Mouse (Mus musculus): ENCODE data around the gene Pphln1. TPM values are rescaled to one million over a fixed set of nuclear protein-coding genes. Genes with fewer than 3 reads are reported as not detected.

Gene Pphln1
- polyA plus RNA-seq, 1 experiment from 2014 or later: 50.4 TPM

DNA sequence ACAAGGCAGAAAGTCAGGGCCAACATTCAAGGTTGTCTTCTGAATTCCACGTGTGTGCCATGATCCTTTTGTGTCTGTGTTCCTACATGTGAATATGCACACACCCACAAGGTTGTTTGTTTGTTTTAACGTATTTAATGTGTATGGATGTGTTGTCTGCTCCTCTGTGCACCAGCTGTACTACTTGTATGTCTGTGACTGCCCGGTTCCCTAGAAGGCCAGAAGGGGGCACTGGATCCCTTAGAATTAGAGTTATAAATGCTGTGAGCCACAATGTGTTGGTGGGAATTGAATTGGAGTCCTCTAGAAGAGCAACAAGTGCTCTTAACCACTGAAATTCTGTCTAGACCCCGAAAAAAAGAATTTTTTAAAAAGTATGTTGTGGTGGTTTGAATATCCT lies 44.1 kb downstream of the Pphln1 start:
- Histone ChIP-seq H3K9ac (no peak overlapping the region), H3K4me2 (no peak overlapping the region), H3K36me3 (peaks cover 24% of the 10 kb centered on the region), H3K4me3 (no peak overlapping the region), H3K27ac (no peak overlapping the region), H3K9me3 (no peaks in the 10 kb centered on the region), H3K27me3 (no peaks in the 10 kb centered on the region), H3K4me1 (no peaks in the 10 kb centered on the region)
- 90% methylated on average over 4 of the region's 4 CpGs for WGBS
- no peak for ATAC-seq (ENCODE audit: borderline replicate concordance, extremely low read depth, low FRiP score, low TSS enrichment)

DNA sequence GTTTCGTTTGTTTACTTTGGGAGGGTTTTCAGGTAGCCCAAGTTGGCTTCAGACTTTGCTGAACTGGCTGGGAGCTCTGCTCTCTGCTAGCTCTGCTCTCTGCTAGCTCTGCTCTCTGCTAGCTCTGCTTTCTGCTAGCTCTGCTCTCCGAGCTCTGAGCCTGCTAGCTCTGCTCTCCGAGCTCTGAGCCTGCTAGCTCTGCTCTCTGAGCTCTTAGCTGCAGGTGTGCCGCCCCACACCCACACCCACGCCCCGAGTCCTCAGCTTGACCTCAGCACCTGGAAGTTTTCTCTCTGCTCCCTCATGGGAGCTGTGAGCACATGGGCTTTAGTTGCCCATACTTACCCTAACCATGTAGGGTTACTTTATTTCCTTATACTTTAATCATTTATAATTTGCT lies 45.5 kb downstream of the Pphln1 start:
- Histone ChIP-seq H3K27ac (no peak overlapping the region), H3K4me1 (no peaks in the 10 kb centered on the region), H3K36me3 (peaks cover 24% of the 10 kb centered on the region), H3K4me3 (no peak overlapping the region), H3K4me2 (no peak overlapping the region), H3K9me3 (no peaks in the 10 kb centered on the region), H3K27me3 (no peaks in the 10 kb centered on the region), H3K9ac (no peak overlapping the region)
- WGBS: 87% methylated on average over 6 of the region's 6 CpGs
- ATAC-seq (ENCODE audit: borderline replicate concordance, extremely low read depth, low FRiP score, low TSS enrichment): no peak

DNA sequence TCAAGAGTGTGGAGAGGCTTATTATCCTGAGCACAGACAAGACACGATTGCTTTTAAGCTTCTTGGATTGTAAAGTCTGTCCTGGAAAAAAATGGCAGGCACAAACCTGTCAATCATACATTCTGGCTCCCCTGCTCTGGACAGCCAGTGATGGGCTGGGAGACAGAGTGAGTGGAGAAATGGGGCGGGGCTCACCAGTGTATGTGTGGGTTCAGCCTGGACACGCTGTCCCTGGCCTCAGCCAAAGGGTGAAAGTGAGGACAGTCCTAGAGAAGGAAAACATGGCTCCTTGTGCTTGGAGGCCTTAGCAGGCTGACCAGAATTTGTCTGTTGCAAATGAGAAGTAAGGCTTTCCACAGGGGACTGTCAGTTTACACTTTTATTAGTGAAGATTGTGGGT lies 50.7 kb downstream of the Pphln1 start:
- no peaks in the 10 kb centered on the region for H3K4me1 ChIP-seq
- WGBS: 75% methylated on average over 3 of the region's 3 CpGs
- no peak for ATAC-seq (ENCODE audit: borderline replicate concordance, extremely low read depth, low FRiP score, low TSS enrichment)

DNA sequence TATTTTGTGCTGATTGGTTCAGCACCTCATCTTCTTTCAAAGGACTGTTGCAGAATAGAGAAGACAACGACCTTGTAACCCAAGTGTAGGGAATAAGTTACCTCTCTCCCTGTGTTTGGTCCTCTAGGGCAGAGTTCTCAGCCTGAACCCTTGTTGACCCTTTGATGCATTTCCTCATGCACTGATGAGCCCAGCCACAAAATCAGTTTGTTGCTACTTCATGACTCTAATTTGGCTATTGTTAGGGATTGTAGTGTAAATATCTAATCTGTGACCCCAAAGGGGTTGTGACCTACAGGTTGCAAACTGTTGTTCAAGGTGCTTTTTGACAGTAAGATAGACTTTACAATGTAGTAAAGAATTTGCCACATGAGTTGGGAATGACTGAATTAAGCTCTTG lies 55.1 kb downstream of the Pphln1 start:
- WGBS: 61% methylated on average over 1 of the region's 1 CpGs
- H3K4me2 ChIP-seq: no peak overlapping the region
- no peak overlapping the region for H3K9ac ChIP-seq
- H3K4me1 ChIP-seq: no peaks in the 10 kb centered on the region
- no peak for ATAC-seq (ENCODE audit: borderline replicate concordance, extremely low read depth, low FRiP score, low TSS enrichment)
- 0 out of 2 replicates have a peak, but pooled peaks cover 3% of the 10 kb centered on the region for H3K36me3 ChIP-seq
- no peaks in the 10 kb centered on the region for H3K9me3 ChIP-seq
- H3K4me3 ChIP-seq: no peak overlapping the region
- no peaks in the 10 kb centered on the region for H3K27me3 ChIP-seq
- H3K27ac ChIP-seq: no peak overlapping the region

More for the DNA sequence above, 50.7 kb downstream of the Pphln1 start:
- H3K9me3 ChIP-seq: no peaks in the 10 kb centered on the region
- no peak overlapping the region for H3K27ac ChIP-seq
- H3K9ac ChIP-seq: no peak overlapping the region
- H3K36me3 ChIP-seq: no peaks in the 10 kb centered on the region
- H3K4me2 ChIP-seq: no peak overlapping the region
- no peaks in the 10 kb centered on the region for H3K27me3 ChIP-seq
- H3K4me3 ChIP-seq: no peak overlapping the region

- H3K27me3 ChIP-seq: no peaks in the 10 kb centered on the region
- no peak overlapping the region for H3K9ac ChIP-seq
- no peaks in the 10 kb centered on the region for H3K4me1 ChIP-seq
- no peak overlapping the region for H3K27ac ChIP-seq
- no peak overlapping the region for H3K4me2 ChIP-seq
- no peak overlapping the region for H3K4me3 ChIP-seq
- H3K9me3 ChIP-seq: no peaks in the 10 kb centered on the region
- ATAC-seq (ENCODE audit: borderline replicate concordance, extremely low read depth, low FRiP score, low TSS enrichment): no peak
- 0 out of 2 replicates have a peak, but pooled peaks cover 8% of the 10 kb centered on the region for H3K36me3 ChIP-seq
Measured at GRCm38 (mm10) chr15:93456005-93456404, 57.9 kb downstream of the Pphln1 start.

- WGBS: 80% methylated on average over 5 of the region's 5 CpGs
- H3K4me3 ChIP-seq: no peak overlapping the region
- H3K27ac ChIP-seq: no peak overlapping the region
- H3K27me3 ChIP-seq: no peaks in the 10 kb centered on the region
- no peak for ATAC-seq (ENCODE audit: borderline replicate concordance, extremely low read depth, low FRiP score, low TSS enrichment)
- H3K4me2 ChIP-seq: no peak overlapping the region
- H3K36me3 ChIP-seq: 0 out of 2 replicates have a peak, but pooled peaks cover 8% of the 10 kb centered on the region
- H3K9me3 ChIP-seq: no peaks in the 10 kb centered on the region
- H3K9ac ChIP-seq: no peak overlapping the region
- H3K4me1 ChIP-seq: no peaks in the 10 kb centered on the region
Measured at GRCm38 (mm10) chr15:93459422-93459821, 61.3 kb downstream of the Pphln1 start.

DNA sequence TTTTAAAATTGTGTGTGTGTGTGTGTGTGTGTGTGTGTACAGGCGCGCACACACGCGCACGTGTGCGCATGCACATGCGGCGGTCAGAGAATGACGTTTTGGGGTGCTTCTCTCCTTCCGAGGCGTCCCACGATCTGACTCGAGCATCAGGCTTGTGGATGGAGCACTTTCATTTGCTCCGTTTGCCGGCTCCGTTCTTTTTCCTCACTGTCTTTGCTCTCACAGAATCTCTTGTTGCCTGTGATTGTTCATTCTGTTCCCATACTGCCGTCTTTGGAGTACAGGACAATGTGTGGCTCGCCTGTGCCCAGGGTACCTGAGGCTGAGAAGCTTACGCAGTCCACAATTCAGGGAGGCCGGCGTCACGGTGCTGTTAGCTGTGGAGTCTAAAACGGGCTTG lies 62.9 kb downstream of the Pphln1 start:
- no peak for ATAC-seq (ENCODE audit: borderline replicate concordance, extremely low read depth, low FRiP score, low TSS enrichment)
- no peaks in the 10 kb centered on the region for H3K9me3 ChIP-seq
- no peaks in the 10 kb centered on the region for H3K27me3 ChIP-seq
- 95% methylated on average over 23 of the region's 23 CpGs for WGBS
- peaks cover 19% of the 10 kb centered on the region for H3K36me3 ChIP-seq
- no peak overlapping the region for H3K4me3 ChIP-seq
- no peak overlapping the region for H3K4me2 ChIP-seq
- H3K4me1 ChIP-seq: no peaks in the 10 kb centered on the region
- H3K9ac ChIP-seq: no peak overlapping the region
- no peak overlapping the region for H3K27ac ChIP-seq

DNA sequence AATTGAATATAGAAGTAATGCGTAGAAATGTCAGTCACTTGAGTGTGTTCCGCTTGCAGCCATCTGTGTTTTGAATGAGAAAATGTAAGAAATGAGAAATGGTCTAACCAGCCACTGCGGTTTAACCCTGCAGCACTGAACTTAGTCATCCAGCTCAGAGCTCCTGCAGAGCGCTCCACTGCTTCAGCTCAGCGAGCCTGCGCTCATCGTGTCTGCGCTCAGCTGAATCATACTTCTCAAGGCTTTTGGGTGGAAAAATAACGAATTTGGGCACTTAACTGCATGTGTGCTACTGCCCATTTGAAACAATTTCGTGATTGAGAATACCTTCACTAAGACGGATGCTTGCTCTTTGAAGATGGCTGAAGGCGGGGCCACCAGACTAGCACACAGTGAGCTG lies 73.5 kb downstream of the Pphln1 start:
- no peak for ATAC-seq (ENCODE audit: borderline replicate concordance, extremely low read depth, low FRiP score, low TSS enrichment)

GRCm38 (mm10) chr15:93472089-93472488 lies 73.9 kb downstream of the Pphln1 start:
- no peaks in the 10 kb centered on the region for H3K36me3 ChIP-seq
- peaks cover 16% of the 10 kb centered on the region for H3K4me1 ChIP-seq
- H3K27ac ChIP-seq: no peak overlapping the region
- H3K9ac ChIP-seq: no peak overlapping the region
- H3K4me3 ChIP-seq: no peak overlapping the region
- H3K4me2 ChIP-seq: no peak overlapping the region
- no peaks in the 10 kb centered on the region for H3K27me3 ChIP-seq
- 83% methylated on average over 1 of the region's 1 CpGs for WGBS
- ATAC-seq (ENCODE audit: borderline replicate concordance, extremely low read depth, low FRiP score, low TSS enrichment): no peak
- no peaks in the 10 kb centered on the region for H3K9me3 ChIP-seq

More for the DNA sequence above, 73.5 kb downstream of the Pphln1 start:
- Histone ChIP-seq H3K27ac (no peak overlapping the region), H3K9me3 (no peaks in the 10 kb centered on the region), H3K9ac (no peak overlapping the region), H3K4me2 (no peak overlapping the region), H3K4me1 (peaks cover 16% of the 10 kb centered on the region), H3K36me3 (no peaks in the 10 kb centered on the region), H3K4me3 (no peak overlapping the region), H3K27me3 (no peaks in the 10 kb centered on the region)
- 80% methylated on average over 12 of the region's 12 CpGs for WGBS

DNA sequence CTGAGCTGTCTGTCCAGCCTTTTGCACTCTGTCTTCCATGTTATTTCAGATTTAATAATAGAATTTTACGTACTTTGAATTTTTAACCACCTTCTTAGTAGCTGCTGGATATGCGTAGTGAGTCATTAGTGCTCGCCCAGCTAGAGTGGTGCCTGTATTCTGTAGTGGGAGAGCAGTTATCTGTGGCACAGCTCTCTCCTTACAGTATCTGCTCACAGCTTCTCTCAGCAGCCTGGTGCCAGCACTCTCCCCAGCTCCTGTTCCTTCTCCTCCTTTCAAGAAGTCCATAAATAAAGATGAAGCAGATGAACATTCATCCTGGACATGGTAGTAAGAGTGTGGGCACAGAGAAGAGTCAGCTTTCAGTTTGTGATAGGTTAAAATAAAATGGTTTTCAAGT lies 76.1 kb downstream of the Pphln1 start:
- peaks cover 16% of the 10 kb centered on the region for H3K4me1 ChIP-seq
- H3K4me2 ChIP-seq: no peak overlapping the region
- H3K27me3 ChIP-seq: no peaks in the 10 kb centered on the region
- no peaks in the 10 kb centered on the region for H3K36me3 ChIP-seq
- no peak for ATAC-seq (ENCODE audit: borderline replicate concordance, extremely low read depth, low FRiP score, low TSS enrichment)
- H3K4me3 ChIP-seq: no peak overlapping the region
- H3K9ac ChIP-seq: no peak overlapping the region
- no peak overlapping the region for H3K27ac ChIP-seq
- WGBS: 71% methylated on average over 3 of the region's 3 CpGs
- no peaks in the 10 kb centered on the region for H3K9me3 ChIP-seq

DNA sequence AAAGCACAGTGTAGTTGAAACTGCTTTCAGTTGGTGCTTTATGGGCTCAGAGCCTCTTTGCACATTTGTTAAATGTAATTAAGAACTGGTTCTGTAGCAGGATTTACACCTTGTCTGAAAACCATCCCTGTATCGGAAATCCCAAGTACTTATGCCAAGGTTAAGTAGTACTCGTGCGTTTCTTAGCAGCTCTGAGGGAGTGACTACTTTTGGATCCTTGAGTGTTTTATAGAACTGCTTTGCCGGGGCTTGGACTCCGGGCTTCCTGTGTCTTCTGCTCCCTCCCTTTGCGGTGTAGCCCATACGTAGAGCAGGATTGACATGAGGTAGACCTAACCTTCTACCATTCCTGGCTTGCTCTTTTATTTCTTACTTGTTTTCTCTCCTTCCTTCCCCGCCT lies 77.5 kb downstream of the Pphln1 start:
- Histone ChIP-seq H3K4me1 (peaks cover 16% of the 10 kb centered on the region), H3K36me3 (no peaks in the 10 kb centered on the region), H3K4me2 (no peak overlapping the region), H3K9ac (no peak overlapping the region), H3K27ac (peak overlapping the region; percentile 29; the same call in 1 of the 2 replicates), H3K27me3 (no peaks in the 10 kb centered on the region), H3K9me3 (no peaks in the 10 kb centered on the region), H3K4me3 (no peak overlapping the region)
- 45% methylated on average over 8 of the region's 8 CpGs for WGBS
- ATAC-seq (ENCODE audit: borderline replicate concordance, extremely low read depth, low FRiP score, low TSS enrichment): no peak

DNA sequence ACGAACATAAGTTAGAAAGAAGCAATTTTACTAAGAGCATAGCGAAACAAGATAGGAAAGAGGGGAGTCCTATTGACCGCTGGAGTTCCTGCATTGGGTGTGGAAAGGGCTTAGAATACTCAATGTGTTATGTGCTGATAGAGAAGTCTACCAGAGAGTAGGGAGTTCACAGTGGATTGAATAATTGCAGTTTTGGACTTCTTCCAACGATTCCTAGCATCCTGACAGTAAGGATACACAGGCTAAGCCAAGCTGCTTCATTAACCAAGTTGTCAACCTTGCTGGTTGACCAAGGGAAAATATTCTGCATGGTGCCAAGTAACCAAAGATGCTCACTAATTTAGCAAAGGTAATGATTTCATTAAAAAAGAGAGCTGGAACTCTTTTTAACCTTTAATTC lies 79.6 kb downstream of the Pphln1 start:
- no peaks in the 10 kb centered on the region for H3K36me3 ChIP-seq
- H3K4me3 ChIP-seq: no peak overlapping the region
- H3K4me2 ChIP-seq: no peak overlapping the region
- peaks cover 24% of the 10 kb centered on the region for H3K4me1 ChIP-seq
- no peak for ATAC-seq (ENCODE audit: borderline replicate concordance, extremely low read depth, low FRiP score, low TSS enrichment)
- no peaks in the 10 kb centered on the region for H3K9me3 ChIP-seq
- 70% methylated on average over 4 of the region's 4 CpGs for WGBS
- no peaks in the 10 kb centered on the region for H3K27me3 ChIP-seq
- H3K27ac ChIP-seq: no peak overlapping the region
- H3K9ac ChIP-seq: no peak overlapping the region

GRCm38 (mm10) chr15:93478676-93479075 lies 80.5 kb downstream of the Pphln1 start:
- Histone ChIP-seq H3K27ac (no peak overlapping the region), H3K4me2 (no peak overlapping the region), H3K4me3 (no peak overlapping the region), H3K36me3 (no peaks in the 10 kb centered on the region), H3K4me1 (peaks cover 25% of the 10 kb centered on the region), H3K27me3 (no peaks in the 10 kb centered on the region), H3K9ac (no peak overlapping the region), H3K9me3 (no peaks in the 10 kb centered on the region)
- 86% methylated on average over 3 of the region's 3 CpGs for WGBS
- no peak for ATAC-seq (ENCODE audit: borderline replicate concordance, extremely low read depth, low FRiP score, low TSS enrichment)

All from lung, embryonic 15.5 days (tissue).